Mouse (Mus musculus) lung, embryonic 15.5 days (tissue): ENCODE data around the gene Rpl27. TPM values are rescaled to one million over a fixed set of nuclear protein-coding genes. Genes with fewer than 3 reads are reported as not detected.
"Not testable (repeated sequence)": the region's sequence is repeated elsewhere in the genome, so short reads cannot be mapped to it uniquely, and the experiment has no call there.

ENCODE experiments used
- ATAC-seq: fragments of 200-750 bp; cut with Nextera tagmentation; 2 replicates; pipeline ENCODE4 v1.8.0; 2017; ENCODE audit warnings: moderate number of reproducible peaks, borderline replicate concordance; ENCODE audit not compliant: low FRiP score, low TSS enrichment; ENCODE audit errors: extremely low read depth
- H3K27ac ChIP-seq: fragments of 300-500 bp; sonication (generic); 2 replicates; pipeline ENCODE4 v1.5.1; 2015; ENCODE audit warnings: moderate library complexity, mild to moderate bottlenecking, inconsistent platforms
- H3K27me3 ChIP-seq: fragments of 300-500 bp; sonication (generic); 2 replicates; pipeline ENCODE4 v1.6.1; 2015; ENCODE audit warnings: inconsistent platforms
- H3K36me3 ChIP-seq: fragments of 300-500 bp; sonication (generic); 2 replicates; pipeline ENCODE4 v1.6.1; 2015; ENCODE audit warnings: inconsistent platforms
- H3K4me1 ChIP-seq: fragments of 300-500 bp; sonication (generic); 2 replicates; pipeline ENCODE4 v1.6.1; 2015; ENCODE audit warnings: inconsistent platforms
- H3K4me2 ChIP-seq: fragments of 300-500 bp; sonication (generic); 2 replicates; pipeline ENCODE4 v1.6.1; 2015; ENCODE audit warnings: inconsistent platforms, mild to moderate bottlenecking, moderate library complexity
- H3K4me3 ChIP-seq: fragments of 300-500 bp; sonication (generic); 2 replicates; pipeline ENCODE4 v1.5.1; 2015; ENCODE audit warnings: mild to moderate bottlenecking, inconsistent platforms
- H3K9ac ChIP-seq: fragments of 300-500 bp; sonication (generic); 2 replicates; pipeline ENCODE4 v1.6.1; 2015; ENCODE audit warnings: inconsistent platforms
- H3K9me3 ChIP-seq: fragments of 300-500 bp; sonication (generic); 2 replicates; pipeline ENCODE4 v1.6.1; 2016; ENCODE audit warnings: inconsistent platforms
- WGBS: fragments of 180-500 bp; shearing (Covaris S2); methylation state at CpG from one replicate; pipeline ENCODE4 v1.1.7; 2015; 5-methylcytosine and 5-hydroxymethylcytosine counted together
- polyA plus RNA-seq: library from polyadenylated mRNA; unstranded; fragments of >200 nt; fragmentation: Nextera tagmentation; extraction: Ambion mirVana; gene quantifications from 2 replicates; pipeline ENCODE4 v1.2.1, GENCODE M21; 2015

Rpl27 gene
- polyA plus RNA-seq, 1 experiment from 2014 or later: 299 TPM

DNA sequence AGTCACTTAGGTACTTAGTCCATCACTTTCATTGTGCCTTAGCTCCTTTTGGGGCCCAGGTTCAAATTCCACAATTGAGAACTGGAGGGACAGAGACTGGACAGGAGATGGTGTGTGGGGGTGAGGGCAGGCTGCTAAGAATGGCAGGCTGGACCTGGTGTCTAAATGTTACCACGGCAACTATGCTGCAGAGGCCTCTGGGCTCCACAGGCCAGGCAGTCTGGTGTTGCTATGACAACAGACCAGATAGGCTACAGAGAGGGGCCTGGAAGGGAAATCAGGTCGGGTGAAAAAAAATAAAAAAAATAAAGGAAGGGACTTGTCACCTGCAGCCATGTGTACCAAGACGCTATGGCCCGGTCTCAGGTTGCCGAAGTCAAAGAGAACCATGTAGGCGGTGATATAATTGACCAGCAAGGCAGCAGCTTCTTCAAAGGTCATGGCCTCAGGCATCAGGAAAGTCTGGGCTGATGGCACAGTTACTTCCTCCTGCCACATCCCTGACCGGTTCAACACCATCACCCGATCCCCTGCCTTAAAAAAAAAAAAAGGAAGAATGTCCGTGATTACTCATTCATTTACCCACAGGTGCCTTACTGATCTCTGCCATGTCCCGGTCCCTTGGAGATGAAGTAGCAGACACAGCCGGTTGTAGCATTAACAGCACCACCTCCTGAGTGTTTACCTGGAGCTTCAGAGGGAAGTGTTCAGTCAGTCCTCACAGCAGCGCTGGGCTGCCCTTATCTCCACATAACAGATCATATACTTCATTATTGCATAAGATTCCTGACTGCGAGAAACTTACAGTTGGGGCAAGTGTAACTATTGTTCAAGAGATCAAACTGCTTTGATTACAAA, 20.7 kb downstream of the Rpl27 start:
- no peak for ATAC-seq
- H3K9ac ChIP-seq: no peak overlapping the region
- no peaks in the 10 kb centered on the region for H3K27me3 ChIP-seq
- no peak overlapping the region for H3K4me2 ChIP-seq
- H3K4me3 ChIP-seq: no peak overlapping the region
- H3K27ac ChIP-seq: no peak overlapping the region
- 24% methylated on average over 13 of the region's 13 CpGs for WGBS
- H3K36me3 ChIP-seq: peaks cover 13% of the 10 kb centered on the region; the same call in 1 of the 2 replicates
- H3K9me3 ChIP-seq: no peaks in the 10 kb centered on the region
- H3K4me1 ChIP-seq: peaks cover 61% of the 10 kb centered on the region

DNA sequence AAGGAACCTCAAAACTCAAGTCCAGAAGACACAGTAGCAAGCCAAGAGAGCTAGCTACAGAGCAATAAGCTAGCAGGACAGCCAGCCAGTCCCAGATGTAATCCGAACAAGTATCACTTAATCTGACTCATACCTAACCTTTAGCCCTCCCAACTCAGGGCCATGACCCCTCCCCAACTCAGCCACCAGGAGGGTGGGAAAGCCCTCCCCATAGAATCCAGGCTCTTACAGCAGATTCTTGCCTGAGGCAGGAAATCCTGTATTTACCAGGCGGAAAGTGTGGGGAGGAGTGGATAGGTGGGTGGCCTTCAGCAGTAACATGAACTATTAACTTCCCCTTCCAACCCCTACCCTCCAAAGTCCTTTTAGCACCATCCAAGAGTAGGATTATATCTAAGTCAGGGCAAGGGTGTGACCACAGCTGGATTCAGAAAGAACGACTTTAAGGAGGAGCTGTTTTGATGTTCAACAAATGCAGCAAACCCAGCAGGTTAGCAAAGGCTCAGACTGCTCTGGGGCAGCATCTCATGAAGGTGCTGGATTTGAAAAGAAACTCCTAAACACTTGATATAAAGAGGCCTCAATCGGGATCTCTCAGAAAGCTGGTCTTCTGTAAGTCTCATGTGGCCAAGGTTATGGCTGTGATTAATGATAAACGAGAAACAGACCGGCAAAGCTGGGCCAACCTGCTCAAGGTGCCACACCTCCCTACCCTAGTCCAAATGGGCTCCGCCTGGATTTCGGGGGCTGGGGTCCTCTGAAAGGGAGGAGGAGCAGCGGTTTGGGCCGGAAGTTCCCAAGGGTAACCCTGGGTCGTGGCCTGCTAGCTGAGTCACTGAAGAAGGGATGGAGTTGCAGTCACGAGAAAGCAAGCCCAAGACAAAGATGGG, 22.4 kb downstream of the Rpl27 start, which contains the start of gene Rnd2:
Rnd2 (plus strand) TSS at position 789 of the 890 bp plus-strand sequence.
- H3K36me3 ChIP-seq: peaks cover 8% of the 10 kb centered on the region; the same call in 1 of the 2 replicates
- WGBS: 15% methylated on average over 12 of the region's 12 CpGs
- H3K27ac ChIP-seq: peak within 1 kb of the TSS; percentile 88
- H3K4me2 ChIP-seq: peak within 1 kb of the TSS; percentile 93
- H3K9ac ChIP-seq: peak within 1 kb of the TSS; percentile 67
- H3K27me3 ChIP-seq: no peaks in the 10 kb centered on the region
- peak within 1 kb of the TSS; percentile 72 for H3K4me3 ChIP-seq
- H3K4me1 ChIP-seq: peaks cover 61% of the 10 kb centered on the region
- no peaks in the 10 kb centered on the region for H3K9me3 ChIP-seq
- ATAC-seq: no peak

DNA sequence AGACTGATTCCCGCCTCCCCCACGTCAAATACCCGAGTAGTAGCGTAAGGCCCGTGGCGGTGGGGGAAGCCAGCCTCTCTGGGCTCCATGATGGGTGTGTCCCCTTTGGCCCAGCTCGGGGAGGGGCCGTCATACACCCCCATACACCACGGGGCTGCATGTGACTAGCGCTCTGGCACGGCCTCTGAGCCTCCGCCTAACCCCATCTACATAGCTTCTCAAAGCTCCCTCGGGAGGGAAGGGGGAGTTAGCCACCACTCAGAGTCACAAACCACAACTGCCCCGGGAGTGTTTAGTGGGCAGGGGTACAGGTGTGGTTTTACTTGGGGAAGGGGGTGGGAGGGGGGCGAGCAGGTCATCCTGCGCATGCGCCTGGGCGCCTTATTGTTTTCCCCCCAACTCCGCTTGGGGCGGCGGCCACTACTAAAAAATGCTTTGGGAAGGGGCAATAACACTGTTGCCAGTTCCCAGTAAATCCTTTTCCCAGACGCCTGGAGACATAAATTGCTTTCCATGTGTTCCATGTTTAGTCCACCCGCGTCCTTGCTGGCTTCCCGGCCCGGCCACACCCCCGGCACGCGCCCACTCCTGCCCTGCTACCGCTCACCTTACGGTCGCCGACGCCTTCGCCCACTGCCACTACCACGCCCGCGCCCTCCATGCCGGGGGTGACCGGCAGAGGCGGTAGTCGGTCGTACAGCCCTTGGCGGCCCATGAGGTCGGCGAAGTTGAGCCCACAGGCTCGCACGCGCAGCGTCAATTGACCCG, 23.2 kb downstream of the Rpl27 start:
- peaks cover 55% of the 10 kb centered on the region for H3K4me1 ChIP-seq
- 1% methylated on average over 51 of the region's 51 CpGs for WGBS

DNA sequence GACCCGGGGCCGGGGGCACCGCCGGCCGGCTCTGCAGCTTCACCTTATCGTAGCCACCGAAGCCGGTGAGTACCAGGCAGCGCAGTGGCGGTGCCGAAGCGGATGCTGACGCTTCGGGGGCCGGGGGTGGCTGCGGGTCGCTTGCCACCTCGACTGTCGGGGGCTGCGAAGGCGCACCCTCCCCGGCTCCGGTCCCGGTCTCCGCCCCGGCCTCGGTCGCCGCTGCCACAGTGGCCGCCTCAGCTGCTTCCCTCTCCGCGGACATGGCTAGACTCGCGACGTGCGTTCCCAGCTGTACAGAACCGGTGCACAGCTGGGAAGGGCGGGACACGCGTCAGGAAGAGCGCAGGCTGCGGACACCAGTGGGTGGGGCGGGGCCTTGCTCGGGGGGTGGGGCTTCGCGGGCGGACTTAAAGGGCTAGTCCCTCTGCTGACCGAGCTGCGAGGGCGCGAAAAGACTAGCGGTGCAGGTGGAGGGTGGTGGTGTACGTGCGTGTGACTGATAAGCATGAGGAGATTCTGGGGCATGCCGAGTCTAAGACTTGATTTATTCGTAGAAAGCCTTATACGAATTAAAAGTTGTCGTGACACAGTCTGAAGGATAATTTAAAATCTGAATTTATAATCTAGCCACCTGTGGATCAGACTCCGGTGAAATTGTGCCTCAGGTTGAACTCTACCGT, 23.9 kb downstream of the Rpl27 start, which contains the start of gene Vat1:
Vat1 (minus strand) TSS at position 362 of the 683 bp plus-strand sequence.
- H3K4me3 ChIP-seq: peak within 1 kb of the TSS; percentile 77
- under 1% methylated on average over 59 of the region's 60 CpGs for WGBS
- peak within 1 kb of the TSS; percentile 67 for H3K9ac ChIP-seq
- H3K9me3 ChIP-seq: no peaks in the 10 kb centered on the region
- H3K27me3 ChIP-seq: no peaks in the 10 kb centered on the region
- peaks cover 52% of the 10 kb centered on the region for H3K4me1 ChIP-seq
- ATAC-seq: peak; percentile 39
- peak within 1 kb of the TSS; percentile 93 for H3K4me2 ChIP-seq
- peak within 1 kb of the TSS; percentile 88 for H3K27ac ChIP-seq
- H3K36me3 ChIP-seq: peaks cover 8% of the 10 kb centered on the region; the same call in 1 of the 2 replicates

More for the DNA sequence above, 23.2 kb downstream of the Rpl27 start:
- Histone ChIP-seq H3K36me3 (peaks cover 8% of the 10 kb centered on the region; the same call in 1 of the 2 replicates), H3K27ac (peak overlapping the region; percentile 88), H3K9me3 (no peaks in the 10 kb centered on the region), H3K27me3 (no peaks in the 10 kb centered on the region), H3K4me2 (peak overlapping the region; percentile 93), H3K4me3 (peak overlapping the region; percentile 72), H3K9ac (peak overlapping the region; percentile 67)
- ATAC-seq: peak; percentile 34

DNA sequence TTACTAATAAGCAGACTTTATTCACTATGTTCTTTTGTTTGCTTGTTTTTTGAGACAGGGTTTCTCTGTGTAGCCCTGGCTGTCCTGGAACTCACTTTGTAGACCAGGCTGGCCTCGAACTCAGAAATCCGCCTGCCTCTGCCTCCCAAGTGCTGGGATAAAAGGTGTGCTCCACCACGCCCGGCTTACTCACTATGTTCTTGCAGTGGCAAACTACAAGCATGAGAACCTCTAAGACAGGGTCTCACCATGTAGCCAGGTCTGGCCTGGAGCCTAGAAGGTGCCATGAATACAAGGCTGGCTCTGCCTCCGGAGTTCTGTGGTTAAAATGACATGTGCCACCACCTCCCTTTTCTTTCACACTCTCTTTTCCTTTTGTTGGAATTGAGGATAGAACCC, 24.5 kb downstream of the Rpl27 start:
- H3K4me2 ChIP-seq: peak overlapping the region; percentile 93
- H3K9me3 ChIP-seq, H3K27me3 ChIP-seq, H3K27ac ChIP-seq, H3K36me3 ChIP-seq, ATAC-seq: not testable (repeated sequence)
- peaks cover 52% of the 10 kb centered on the region for H3K4me1 ChIP-seq
- peak overlapping the region; percentile 67; the same call in 1 of the 2 replicates for H3K9ac ChIP-seq
- 56% methylated on average over 5 of the region's 5 CpGs for WGBS
- peak overlapping the region; percentile 72 for H3K4me3 ChIP-seq

DNA sequence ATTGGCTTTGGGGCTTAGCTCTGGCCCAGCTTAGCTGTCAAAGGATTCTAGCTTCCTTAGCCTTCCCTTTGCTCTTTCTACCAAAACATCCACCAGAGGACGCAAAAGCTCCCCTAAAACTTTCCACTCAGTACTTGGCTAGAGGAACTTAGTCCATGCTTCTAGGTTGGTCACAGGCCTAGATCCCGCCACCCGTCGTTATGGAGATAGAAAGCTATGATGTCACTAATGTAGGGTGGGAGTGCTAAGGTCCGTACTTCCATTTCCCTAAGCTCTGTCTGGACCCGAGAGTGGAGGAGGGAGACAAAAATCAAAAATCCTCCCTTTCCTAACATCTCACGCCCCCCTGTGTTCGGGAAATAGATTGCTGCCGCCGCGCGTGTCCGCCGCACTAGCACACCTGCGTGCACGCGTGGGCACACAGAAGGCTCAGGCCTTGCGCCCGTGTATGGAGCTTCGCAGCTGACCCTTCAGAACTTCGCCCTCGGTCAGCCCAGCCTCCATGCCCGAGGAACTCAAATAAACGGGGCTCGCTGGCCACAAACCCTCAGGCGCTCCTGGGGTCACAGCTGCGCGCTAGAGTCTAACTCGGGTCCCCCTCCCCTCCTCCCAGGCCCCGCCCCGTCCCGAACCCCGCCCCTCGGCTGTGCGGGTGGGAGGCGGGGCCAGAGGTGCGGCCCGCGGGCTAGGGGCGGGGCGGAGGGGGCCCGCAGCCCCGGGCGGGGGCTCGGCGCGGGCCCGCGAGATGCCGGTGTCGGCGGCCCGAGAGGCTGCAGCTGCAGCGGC, 25.6 kb downstream of the Rpl27 start:
- WGBS: 1% methylated on average over 53 of the region's 54 CpGs
- peak; percentile 80 for ATAC-seq
- Histone ChIP-seq H3K36me3 (no peaks in the 10 kb centered on the region), H3K4me3 (peak overlapping the region; percentile 77), H3K27me3 (no peaks in the 10 kb centered on the region), H3K9me3 (no peaks in the 10 kb centered on the region), H3K4me1 (peaks cover 47% of the 10 kb centered on the region), H3K9ac (peak overlapping the region; percentile 55), H3K27ac (no peak overlapping the region), H3K4me2 (peak overlapping the region; percentile 96)

DNA sequence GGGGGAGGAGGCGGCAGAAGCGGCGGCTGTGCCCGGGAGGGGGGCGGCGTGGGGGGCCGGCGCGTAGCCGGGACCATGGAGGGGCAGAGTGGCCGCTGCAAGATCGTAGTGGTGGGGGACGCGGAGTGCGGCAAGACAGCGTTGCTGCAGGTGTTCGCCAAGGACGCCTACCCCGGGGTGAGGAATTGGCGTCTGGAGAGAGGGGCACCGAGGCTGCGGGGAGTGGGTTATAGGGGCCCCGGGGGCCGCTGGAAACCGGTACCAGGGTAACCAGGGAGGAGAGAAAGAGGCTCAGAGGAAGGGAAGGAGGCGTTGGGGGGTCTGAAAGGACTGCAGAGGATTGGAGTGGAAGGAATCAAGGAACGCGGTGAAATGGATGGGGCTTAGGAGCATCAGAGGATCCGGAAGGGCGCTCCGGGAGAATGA, 26.2 kb downstream of the Rpl27 start:
- ATAC-seq: no peak
- Histone ChIP-seq H3K4me3 (peak overlapping the region; percentile 77), H3K4me1 (peaks cover 41% of the 10 kb centered on the region), H3K9me3 (no peaks in the 10 kb centered on the region), H3K9ac (peak overlapping the region; percentile 55), H3K27me3 (no peaks in the 10 kb centered on the region), H3K36me3 (no peaks in the 10 kb centered on the region), H3K27ac (no peak overlapping the region), H3K4me2 (peak overlapping the region; percentile 96)
- WGBS: 1% methylated on average over 31 of the region's 31 CpGs

DNA sequence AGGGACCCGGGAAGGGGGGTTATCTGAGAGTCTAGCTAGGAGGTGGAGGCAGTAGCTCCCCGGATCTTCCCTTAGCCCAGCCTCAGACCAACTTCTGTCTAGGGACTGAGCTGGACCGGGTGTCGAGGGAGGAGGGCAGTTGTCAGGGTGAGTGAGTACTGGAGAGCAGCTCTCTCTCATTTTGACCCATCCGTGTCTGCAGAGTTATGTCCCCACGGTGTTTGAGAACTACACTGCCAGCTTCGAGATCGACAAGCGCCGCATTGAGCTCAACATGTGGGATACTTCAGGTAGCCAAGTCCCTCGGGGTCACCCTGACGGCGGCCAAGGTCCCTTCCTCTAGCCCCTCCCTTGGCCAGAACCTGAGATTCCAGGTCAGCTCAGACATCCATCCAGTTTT, 26.6 kb downstream of the Rpl27 start:
- 4% methylated on average over 13 of the region's 13 CpGs for WGBS
- peak overlapping the region; percentile 77 for H3K4me3 ChIP-seq
- ATAC-seq: no peak
- no peak overlapping the region for H3K27ac ChIP-seq
- H3K36me3 ChIP-seq: no peaks in the 10 kb centered on the region
- no peaks in the 10 kb centered on the region for H3K9me3 ChIP-seq
- H3K4me1 ChIP-seq: peaks cover 36% of the 10 kb centered on the region
- H3K27me3 ChIP-seq: no peaks in the 10 kb centered on the region
- peak overlapping the region; percentile 55 for H3K9ac ChIP-seq
- peak overlapping the region; percentile 96 for H3K4me2 ChIP-seq

DNA sequence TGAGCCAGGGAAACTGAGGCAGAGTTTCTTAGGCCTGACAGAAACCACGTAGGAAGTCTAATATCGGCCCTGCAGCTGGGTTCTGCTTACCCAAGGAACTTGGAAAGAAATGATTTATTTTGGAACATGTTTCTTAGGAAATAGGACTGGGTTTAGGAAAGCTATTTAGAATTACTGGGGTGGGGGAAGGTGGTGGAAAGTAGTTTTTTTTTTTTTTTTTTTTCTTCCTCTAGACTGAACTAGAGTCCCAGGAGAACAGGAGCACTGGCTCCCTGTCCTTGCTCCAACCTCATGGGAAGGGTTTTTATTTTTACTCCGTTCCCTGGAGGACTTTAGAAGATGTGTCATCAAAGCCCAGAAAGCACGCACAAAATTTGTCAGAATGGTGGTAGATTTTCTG, 27.1 kb downstream of the Rpl27 start:
- no peaks in the 10 kb centered on the region for H3K27me3 ChIP-seq
- H3K4me3 ChIP-seq: peak overlapping the region; percentile 77; the same call in 1 of the 2 replicates
- no peaks in the 10 kb centered on the region for H3K9me3 ChIP-seq
- H3K9ac ChIP-seq: no peak overlapping the region
- H3K4me1 ChIP-seq: peaks cover 33% of the 10 kb centered on the region
- 58% methylated on average over 4 of the region's 4 CpGs for WGBS
- no peak overlapping the region for H3K27ac ChIP-seq
- H3K4me2 ChIP-seq: peak overlapping the region; percentile 96
- no peaks in the 10 kb centered on the region for H3K36me3 ChIP-seq
- ATAC-seq: no peak

DNA sequence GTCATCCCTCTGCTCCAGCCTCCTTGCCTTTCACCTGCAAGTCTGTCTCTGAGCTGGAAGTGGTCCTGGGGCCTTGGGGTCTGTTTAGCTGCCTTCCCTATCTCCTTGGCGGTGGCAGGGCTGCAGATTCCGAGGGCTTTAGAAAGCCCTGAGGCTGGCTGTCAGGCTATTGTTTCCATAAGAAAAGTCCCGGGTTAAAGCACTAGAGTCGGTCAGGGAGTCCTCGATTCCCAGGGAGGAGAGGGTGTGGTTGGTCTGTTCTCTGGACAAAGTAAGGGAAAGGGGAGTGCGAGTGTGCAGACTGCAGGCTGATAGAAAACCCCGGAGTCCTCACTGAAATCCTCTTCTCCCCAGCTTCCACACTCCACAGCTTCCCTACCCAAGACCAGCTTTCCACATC, 28.1 kb downstream of the Rpl27 start:
- ATAC-seq: no peak
- H3K36me3 ChIP-seq: no peaks in the 10 kb centered on the region
- no peak overlapping the region for H3K4me3 ChIP-seq
- H3K27ac ChIP-seq: no peak overlapping the region
- no peaks in the 10 kb centered on the region for H3K9me3 ChIP-seq
- H3K9ac ChIP-seq: no peak overlapping the region
- H3K4me2 ChIP-seq: no peak overlapping the region
- no peaks in the 10 kb centered on the region for H3K27me3 ChIP-seq
- WGBS: 50% methylated on average over 7 of the region's 7 CpGs
- H3K4me1 ChIP-seq: peaks cover 23% of the 10 kb centered on the region
